Mouse (Mus musculus) liver, embryonic 16.5 days (tissue): ENCODE data around the gene Nab1. TPM values are rescaled to one million over a fixed set of nuclear protein-coding genes. Genes with fewer than 3 reads are reported as not detected.

ENCODE experiments used
- ATAC-seq: fragments of 200-750 bp; cut with Nextera tagmentation; 2 replicates; pipeline ENCODE4 v1.8.0; 2017; ENCODE audit warnings: low read depth, mild to moderate bottlenecking, moderate number of reproducible peaks, moderate library complexity
- H3K27ac ChIP-seq: fragments of 300-500 bp; sonication (generic); 2 replicates; pipeline ENCODE4 v1.5.1; 2014; ENCODE audit warnings: mild to moderate bottlenecking, low read length
- H3K27me3 ChIP-seq: fragments of 300-500 bp; sonication (generic); 2 replicates; pipeline ENCODE4 v1.6.1; 2014; ENCODE audit warnings: low read depth, low read length, mixed read lengths; ENCODE audit not compliant: control insufficient read depth, insufficient read depth
- H3K36me3 ChIP-seq: fragments of 300-500 bp; sonication (generic); 2 replicates; pipeline ENCODE4 v1.6.1; 2014; ENCODE audit warnings: mild to moderate bottlenecking; ENCODE audit not compliant: control insufficient read depth, insufficient read depth
- H3K4me1 ChIP-seq: fragments of 300-500 bp; sonication (generic); 2 replicates; pipeline ENCODE4 v1.6.1; 2014; ENCODE audit warnings: low read depth, low read length, mixed read lengths; ENCODE audit not compliant: control insufficient read depth
- H3K4me2 ChIP-seq: fragments of 300-500 bp; sonication (generic); 2 replicates; pipeline ENCODE4 v1.6.1; 2014; ENCODE audit warnings: low read depth, low read length, mixed read lengths
- H3K4me3 ChIP-seq: fragments of 300-500 bp; sonication (generic); 2 replicates; pipeline ENCODE4 v1.5.1; 2014; ENCODE audit warnings: low read depth, mild to moderate bottlenecking, low read length
- H3K9ac ChIP-seq: fragments of 300-500 bp; sonication (generic); 2 replicates; pipeline ENCODE4 v1.6.1; 2014; ENCODE audit warnings: low read depth, low read length
- H3K9me3 ChIP-seq: fragments of 300-500 bp; sonication (generic); replicated peaks from 2 replicates; pipeline ENCODE4 v1.6.1; 2016; ENCODE audit warnings: low read length; ENCODE audit not compliant: control insufficient read depth
- WGBS: fragments of 180-500 bp; shearing (Covaris S2); extraction: QIAGEN DNeasy Blood & Tissue Kit; methylation state at CpG from one replicate; pipeline ENCODE4 v1.1.7; 2014; ENCODE audit not compliant: insufficient replicate concordance; 5-methylcytosine and 5-hydroxymethylcytosine counted together
- polyA plus RNA-seq: library from polyadenylated mRNA; unstranded; fragments of >200 nt; fragmentation: Nextera tagmentation; extraction: Ambion mirVana; gene quantifications from 2 replicates; pipeline ENCODE4 v1.2.1, GENCODE M21; 2015

Gene Nab1
- polyA plus RNA-seq, 1 experiment from 2014 or later, result 10.8 TPM

DNA sequence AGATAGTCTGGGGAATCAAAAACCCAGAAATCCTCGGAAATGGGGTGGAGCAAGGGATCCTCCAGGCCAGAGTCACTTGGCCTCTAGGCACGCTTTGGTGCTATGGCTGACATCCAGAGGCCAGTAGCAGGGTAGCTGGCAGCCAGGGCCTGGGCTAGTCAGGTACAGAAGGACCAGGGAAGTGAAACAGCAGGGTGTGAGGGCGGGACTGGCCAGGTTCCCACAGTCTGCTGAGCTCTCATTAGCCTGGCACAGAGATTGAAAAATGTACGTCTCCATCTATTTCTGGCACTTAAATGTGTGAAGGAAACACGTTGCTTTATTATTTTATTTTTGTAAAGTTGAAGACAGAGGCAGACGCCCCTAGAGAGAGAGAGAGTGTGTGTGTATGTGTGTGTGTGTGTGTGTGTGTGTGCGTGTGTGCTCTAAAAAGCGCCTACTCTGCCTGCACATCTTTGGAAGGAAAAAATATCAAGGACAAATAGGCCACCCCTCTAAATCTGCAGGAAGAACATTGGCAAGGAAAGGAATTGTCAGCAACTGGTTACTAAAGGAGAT lies 21.0 kb upstream of the Nab1 start:
- Histone ChIP-seq H3K9ac (no peak overlapping the region), H3K4me2 (no peak overlapping the region), H3K4me1 (no peaks in the 10 kb centered on the region), H3K36me3 (no peaks in the 10 kb centered on the region), H3K27me3 (no peaks in the 10 kb centered on the region), H3K4me3 (no peak overlapping the region), H3K27ac (no peak overlapping the region), H3K9me3 (no peaks in the 10 kb centered on the region)
- ATAC-seq, result no peak
- 51% methylated on average over 8 of the region's 8 CpGs for WGBS

DNA sequence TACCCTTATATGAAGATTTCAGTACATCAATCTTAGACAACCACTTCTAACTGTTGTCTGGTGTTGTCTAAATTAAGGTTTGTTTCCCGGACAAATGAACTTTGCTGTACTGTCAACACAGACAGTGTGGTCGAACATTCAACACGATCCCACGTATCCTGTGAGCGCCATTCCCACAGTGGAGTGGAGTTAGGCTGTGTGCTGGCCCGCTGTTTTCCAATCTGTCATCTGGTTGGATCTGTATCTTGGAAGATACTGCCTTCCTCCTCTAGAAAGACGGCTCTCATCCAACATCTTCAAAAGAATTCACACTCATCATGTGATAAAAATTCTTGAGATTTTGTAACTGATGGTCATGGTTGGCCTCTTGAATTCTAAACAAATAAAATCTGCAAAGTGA lies 19.7 kb upstream of the Nab1 start:
- no peak for ATAC-seq
- WGBS, result 83% methylated on average over 7 of the region's 7 CpGs
- H3K36me3 ChIP-seq, result no peaks in the 10 kb centered on the region
- H3K4me1 ChIP-seq, result no peaks in the 10 kb centered on the region
- no peaks in the 10 kb centered on the region for H3K9me3 ChIP-seq
- no peak overlapping the region for H3K27ac ChIP-seq
- H3K27me3 ChIP-seq, result no peaks in the 10 kb centered on the region
- H3K9ac ChIP-seq, result no peak overlapping the region
- H3K4me2 ChIP-seq, result no peak overlapping the region
- no peak overlapping the region for H3K4me3 ChIP-seq

DNA sequence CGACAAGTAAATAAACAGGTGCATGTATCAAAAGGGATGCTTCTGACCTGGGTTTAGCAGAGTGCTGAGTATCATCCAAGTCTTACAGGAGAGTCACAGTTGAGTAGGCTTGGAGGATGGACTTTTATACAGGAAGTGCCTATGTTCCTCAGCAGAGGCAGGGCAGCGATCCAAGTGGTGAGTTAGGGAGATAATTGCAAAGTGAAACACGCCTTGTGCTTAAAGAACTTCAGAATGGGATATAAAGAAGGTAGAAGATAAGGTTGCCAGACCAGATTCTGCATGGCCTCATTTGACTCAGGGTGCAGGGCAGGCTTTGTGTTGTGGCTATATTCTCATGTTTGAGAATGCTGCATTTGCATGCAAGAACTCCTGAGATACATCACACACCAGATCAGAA lies 14.8 kb upstream of the Nab1 start:
- H3K9ac ChIP-seq, result no peak overlapping the region
- H3K27ac ChIP-seq, result no peak overlapping the region
- 37% methylated on average over 3 of the region's 3 CpGs for WGBS
- H3K4me1 ChIP-seq, result no peaks in the 10 kb centered on the region
- no peaks in the 10 kb centered on the region for H3K9me3 ChIP-seq
- ATAC-seq, result no peak
- H3K36me3 ChIP-seq, result no peaks in the 10 kb centered on the region
- H3K4me3 ChIP-seq, result no peak overlapping the region
- no peaks in the 10 kb centered on the region for H3K27me3 ChIP-seq
- H3K4me2 ChIP-seq, result no peak overlapping the region

DNA sequence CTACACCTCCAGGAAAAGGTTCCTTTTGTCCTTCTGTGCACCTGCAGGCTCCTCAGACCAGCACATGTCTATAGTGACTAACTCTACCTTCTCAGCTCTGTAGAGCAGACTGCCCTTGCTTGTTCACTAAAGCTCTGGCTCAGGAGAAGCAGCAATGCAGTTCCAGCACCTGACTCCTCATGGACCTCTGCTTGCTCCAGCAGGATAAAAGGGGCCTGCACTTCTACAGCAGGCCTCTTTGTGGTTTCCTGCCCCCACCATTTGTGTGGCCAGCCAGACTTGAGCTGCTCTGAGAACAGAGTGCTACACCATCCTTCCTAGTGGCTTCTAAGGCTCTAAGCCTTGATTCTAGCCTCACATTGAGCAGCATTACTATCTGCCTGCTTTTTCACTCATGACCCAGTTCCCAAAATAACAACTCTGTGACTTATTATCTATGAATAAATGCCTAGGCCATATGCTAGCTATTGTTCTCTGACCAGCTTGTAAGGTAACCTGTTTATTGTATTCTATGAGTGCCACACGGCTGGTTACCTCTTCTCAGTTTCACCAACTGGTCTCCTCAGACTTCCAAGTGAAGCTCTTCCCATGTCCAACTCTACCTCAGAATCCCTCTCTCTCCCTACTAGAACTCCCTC lies 11.4 kb upstream of the Nab1 start:
- Histone ChIP-seq H3K27me3 (no peaks in the 10 kb centered on the region), H3K36me3 (no peaks in the 10 kb centered on the region), H3K4me3 (no peak overlapping the region), H3K9me3 (no peaks in the 10 kb centered on the region), H3K4me2 (no peak overlapping the region), H3K9ac (no peak overlapping the region), H3K27ac (no peak overlapping the region), H3K4me1 (no peaks in the 10 kb centered on the region)
- no peak for ATAC-seq
- 39% methylated on average over 1 of the region's 1 CpGs for WGBS

GRCm38 (mm10) chr1:52506211-52506610 lies 5.7 kb upstream of the Nab1 start:
- no peak overlapping the region for H3K27ac ChIP-seq
- H3K9me3 ChIP-seq, result no peaks in the 10 kb centered on the region
- H3K4me2 ChIP-seq, result no peak overlapping the region
- WGBS, result 56% methylated on average over 1 of the region's 1 CpGs
- no peak for ATAC-seq
- no peaks in the 10 kb centered on the region for H3K27me3 ChIP-seq
- no peak overlapping the region for H3K4me3 ChIP-seq
- no peak overlapping the region for H3K9ac ChIP-seq
- no peaks in the 10 kb centered on the region for H3K4me1 ChIP-seq
- no peaks in the 10 kb centered on the region for H3K36me3 ChIP-seq

DNA sequence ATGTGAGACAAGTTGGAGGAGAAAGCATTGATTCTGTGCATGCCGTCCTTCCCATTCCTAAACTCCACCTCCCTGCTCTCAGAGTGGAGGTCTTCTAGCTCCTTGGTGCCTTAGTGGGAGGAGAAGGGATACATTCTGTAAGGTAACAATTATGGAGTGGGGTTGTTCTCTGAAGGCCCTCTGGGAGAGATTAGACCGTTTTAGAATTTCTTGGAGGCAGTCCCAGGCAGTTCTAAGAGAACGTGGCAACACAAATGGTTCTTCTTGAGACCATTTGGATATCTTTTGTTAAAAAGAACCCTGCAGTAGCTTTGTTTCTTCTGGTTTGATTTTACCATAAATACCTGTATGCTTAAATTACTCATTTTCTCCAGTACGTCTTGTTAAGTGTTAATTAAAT lies 1.8 kb upstream of the Nab1 start:
- 64% methylated on average over 4 of the region's 4 CpGs for WGBS
- no peaks in the 10 kb centered on the region for H3K9me3 ChIP-seq
- no peaks in the 10 kb centered on the region for H3K36me3 ChIP-seq
- H3K4me2 ChIP-seq, result no peak overlapping the region
- H3K4me3 ChIP-seq, result no peak overlapping the region
- H3K4me1 ChIP-seq, result no peaks in the 10 kb centered on the region; the same call in 1 of the 2 replicates
- H3K27me3 ChIP-seq, result peaks cover 2% of the 10 kb centered on the region; the same call in 1 of the 2 replicates
- no peak overlapping the region for H3K9ac ChIP-seq
- H3K27ac ChIP-seq, result no peak overlapping the region; the same call in 1 of the 2 replicates
- no peak for ATAC-seq

GRCm38 (mm10) chr1:52501688-52502133 lies 1.2 kb upstream of the Nab1 start:
- Histone ChIP-seq H3K27ac (no peak overlapping the region; the same call in 1 of the 2 replicates), H3K4me3 (no peak overlapping the region), H3K9me3 (no peaks in the 10 kb centered on the region), H3K27me3 (peaks cover 2% of the 10 kb centered on the region; the same call in 1 of the 2 replicates), H3K4me1 (no peaks in the 10 kb centered on the region; the same call in 1 of the 2 replicates), H3K9ac (no peak overlapping the region), H3K4me2 (no peak overlapping the region), H3K36me3 (no peaks in the 10 kb centered on the region)
- WGBS, result 18% methylated on average over 10 of the region's 10 CpGs
- ATAC-seq, result 0 out of 2 replicates have a peak, but pooled peaks have one; percentile 15

- peak overlapping the region; percentile 78 for H3K4me2 ChIP-seq
- no peaks in the 10 kb centered on the region; the same call in 1 of the 2 replicates for H3K4me1 ChIP-seq
- no peaks in the 10 kb centered on the region for H3K9me3 ChIP-seq
- H3K36me3 ChIP-seq, result no peaks in the 10 kb centered on the region
- H3K27ac ChIP-seq, result peak overlapping the region; percentile 85
- peak overlapping the region; percentile 79; the same call in 1 of the 2 replicates for H3K9ac ChIP-seq
- WGBS, result 67% methylated on average over 1 of the region's 1 CpGs
- H3K4me3 ChIP-seq, result peak overlapping the region; percentile 76
- no peak for ATAC-seq
- H3K27me3 ChIP-seq, result peaks cover 2% of the 10 kb centered on the region; the same call in 1 of the 2 replicates
These were observed 611 bp upstream of the Nab1 start for GRCm38 (mm10) chr1:52501090-52501489.

GRCm38 (mm10) chr1:52499601-52500313 lies 722 bp downstream of the Nab1 start:
- Histone ChIP-seq H3K4me2 (peak overlapping the region; percentile 78), H3K27ac (peak overlapping the region; percentile 85), H3K4me1 (no peaks in the 10 kb centered on the region; the same call in 1 of the 2 replicates), H3K9me3 (no peaks in the 10 kb centered on the region), H3K9ac (peak overlapping the region; percentile 79), H3K4me3 (peak overlapping the region; percentile 76), H3K27me3 (peaks cover 2% of the 10 kb centered on the region; the same call in 1 of the 2 replicates), H3K36me3 (no peaks in the 10 kb centered on the region)
- under 1% methylated on average over 64 of the region's 68 CpGs for WGBS
- peak; percentile 20 for ATAC-seq
